Mouse (Mus musculus): ENCODE measurements around the gene Pithd1.

DNA sequence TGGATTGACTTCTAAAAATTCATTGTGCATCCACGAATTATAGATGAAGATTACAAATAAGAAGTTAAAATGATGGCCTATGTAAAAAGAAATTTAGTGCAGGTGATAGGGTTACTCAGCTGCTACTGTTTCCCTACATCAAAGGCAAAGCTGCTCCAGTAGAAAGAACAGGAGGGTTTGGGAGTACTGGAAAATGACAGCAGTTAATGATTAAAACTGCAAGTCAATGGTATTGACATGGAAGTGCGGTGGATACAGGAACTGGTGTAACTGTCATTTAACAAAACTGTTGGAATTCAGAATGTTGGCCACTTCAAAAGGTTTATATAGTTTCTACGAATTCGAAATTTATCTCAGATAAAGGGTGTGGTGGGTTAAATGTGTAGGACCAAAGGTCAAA lies 8.1 kb upstream of the Pithd1 start:
- TF ChIP-seq ZC3H11A (IDR thresholded peaks at IDR 0.05; ENCODE audit: borderline replicate concordance, low read depth, low read length): no peak
- TF ChIP-seq HCFC1 (IDR thresholded peaks at IDR 0.05; ENCODE audit: borderline replicate concordance, insufficient read depth, low read length): no peak
- TF ChIP-seq ZNF384 (IDR thresholded peaks at IDR 0.05; ENCODE audit: low read depth, low read length): no peak
- TF ChIP-seq CHD2 (IDR thresholded peaks at IDR 0.05; ENCODE audit: low read depth, low read length): no peak
- no peak for TF ChIP-seq MAFK (IDR thresholded peaks at IDR 0.05; ENCODE audit: insufficient read depth, low read depth, low read length)

Measured in ES-E14 (cell line).